Mouse (Mus musculus) gastrocnemius, postnatal 4 days (tissue): ENCODE data around the gene Naglu. TPM values are rescaled to one million over a fixed set of nuclear protein-coding genes. Genes with fewer than 3 reads are reported as not detected.
A peak's percentile ranks its signal among the peaks of the same experiment; 100 is the strongest.

Experiments
- DNase-seq, 2 experiments: peaks; one replicate each; pipeline ENCODE4 v3.0.0; 2021 to 2022; ENCODE audit warnings: low spot score in 2 of 2, mixed read lengths in 2 of 2
- total RNA-seq, 2 experiments: library from RNA; stranded (reverse); gene quantifications; 2 replicates each; pipeline ENCODE4 v1.2.3; 2021

Naglu gene
- total RNA-seq, 2 experiments from 2014 or later, result 11.4 to 12.8 TPM

GRCm38 (mm10) chr11:101082208-101083082, 12.6 kb downstream of the Naglu start, which contains the start of gene Coasy:
TSS of gene Coasy (plus strand) at chr11:101082565.
- peak; percentile 60 to 84 for DNase-seq

GRCm38 (mm10) chr11:101083083-101083697, 13.4 kb downstream of the Naglu start:
- DNase-seq, result peak in 1 of 2 experiments; percentile 35

GRCm38 (mm10) chr11:101084246-101084645, 14.4 kb downstream of the Naglu start:
- no peak for DNase-seq

GRCm38 (mm10) chr11:101084811-101085210, 15.0 kb downstream of the Naglu start:
- no peak for DNase-seq

- no peak for DNase-seq
Measured at GRCm38 (mm10) chr11:101085617-101086322, 16.0 kb downstream of the Naglu start.

GRCm38 (mm10) chr11:101086323-101086674, 16.5 kb downstream of the Naglu start:
- no peak for DNase-seq

- DNase-seq, result peak; percentile 79 to 93
Measured at GRCm38 (mm10) chr11:101086756-101087681, 17.2 kb downstream of the Naglu start, which contains the start of gene Mlx. TSS of gene Mlx (plus strand) at chr11:101087277.

- DNase-seq, result no peak
Measured at GRCm38 (mm10) chr11:101087682-101088055, 17.9 kb downstream of the Naglu start.

GRCm38 (mm10) chr11:101089931-101090330, 20.1 kb downstream of the Naglu start:
- DNase-seq, result no peak

- DNase-seq, result peak in 1 of 2 experiments; percentile 20
Measured at GRCm38 (mm10) chr11:101094930-101095313, 25.1 kb downstream of the Naglu start.

GRCm38 (mm10) chr11:101095314-101096024, 25.7 kb downstream of the Naglu start, which contains the start of gene Psmc3ip:
TSS of gene Psmc3ip (minus strand) at chr11:101095436.
- DNase-seq, result peak; percentile 80 to 92

GRCm38 (mm10) chr11:101098231-101098630, 28.4 kb downstream of the Naglu start:
- DNase-seq, result no peak

GRCm38 (mm10) chr11:101103011-101103410, 33.2 kb downstream of the Naglu start:
- DNase-seq, result no peak

GRCm38 (mm10) chr11:101109351-101109750, 39.5 kb downstream of the Naglu start:
- DNase-seq, result no peak

GRCm38 (mm10) chr11:101110708-101111107, 40.9 kb downstream of the Naglu start:
- DNase-seq, result no peak

- no peak for DNase-seq
Measured at GRCm38 (mm10) chr11:101111178-101111577, 41.4 kb downstream of the Naglu start.

GRCm38 (mm10) chr11:101112186-101112585, 42.4 kb downstream of the Naglu start:
- no peak for DNase-seq

- DNase-seq, result no peak
Measured at GRCm38 (mm10) chr11:101115564-101115963, 45.8 kb downstream of the Naglu start.

GRCm38 (mm10) chr11:101118105-101118504, 48.3 kb downstream of the Naglu start:
- no peak for DNase-seq
